Mouse (Mus musculus): ENCODE data around the gene Slc17a4. TPM values are rescaled to one million over a fixed set of nuclear protein-coding genes. Genes with fewer than 3 reads are reported as not detected.

The Slc17a4 gene
- polyA plus RNA-seq (2012; rRNA removed): 6.5 and 39.9 TPM in 2 replicates

GRCm38 (mm10) chr13:23914376-23915167 lies at the start of gene Slc17a4:
Gene Slc17a4, minus strand, starts transcription at chr13:23915009.
- peak within 1 kb of the TSS; percentile 92 for H3K27ac ChIP-seq (ENCODE audit: insufficient read depth, low read depth, low read length)
- peak within 1 kb of the TSS; percentile 54 for H3K4me3 ChIP-seq (ENCODE audit: low read depth, low read length)
- H3K4me1 ChIP-seq (ENCODE audit: control insufficient read depth, insufficient read depth, insufficient read length, low read length): peaks cover 29% of the 10 kb centered on the region
- TF ChIP-seq POLR2A (IDR thresholded peaks at IDR 0.05; ENCODE audit: low read depth, low read length): peak; percentile 27; the same call in 1 of the 2 replicates
- no peak for TF ChIP-seq CTCF (IDR thresholded peaks at IDR 0.05; ENCODE audit: extremely low read depth, insufficient read length, insufficient replicate concordance, low read depth, low read length)
- no peaks in the 10 kb centered on the region for H3K36me3 ChIP-seq (ENCODE audit: control insufficient read depth, insufficient read depth, low read length)
- WGBS: 20% methylated on average over 9 of the region's 9 CpGs
- H3K27me3 ChIP-seq (ENCODE audit: control insufficient read depth, insufficient read depth, low read length): no peaks in the 10 kb centered on the region

- no peak overlapping the region for H3K27ac ChIP-seq (ENCODE audit: insufficient read depth, low read depth, low read length)
- H3K27me3 ChIP-seq (ENCODE audit: control insufficient read depth, insufficient read depth, low read length): no peaks in the 10 kb centered on the region
- TF ChIP-seq POLR2A (IDR thresholded peaks at IDR 0.05; ENCODE audit: low read depth, low read length) (no peak), CTCF (IDR thresholded peaks at IDR 0.05; ENCODE audit: extremely low read depth, insufficient read length, insufficient replicate concordance, low read depth, low read length) (no peak)
- no peaks in the 10 kb centered on the region for H3K4me1 ChIP-seq (ENCODE audit: control insufficient read depth, insufficient read depth, insufficient read length, low read length)
- 19% methylated on average over 2 of the region's 2 CpGs for WGBS
- H3K4me3 ChIP-seq (ENCODE audit: low read depth, low read length): no peak overlapping the region
- no peaks in the 10 kb centered on the region for H3K36me3 ChIP-seq (ENCODE audit: control insufficient read depth, insufficient read depth, low read length)
Measured at GRCm38 (mm10) chr13:23959776-23960175, 45.0 kb upstream of the Slc17a4 start.

GRCm38 (mm10) chr13:23950928-23951327 lies 36.1 kb upstream of the Slc17a4 start:
- 41% methylated on average over 3 of the region's 3 CpGs for WGBS

GRCm38 (mm10) chr13:23949484-23950246 lies 34.9 kb upstream of the Slc17a4 start:
- Histone ChIP-seq H3K36me3 (ENCODE audit: control insufficient read depth, insufficient read depth, low read length) (no peaks in the 10 kb centered on the region), H3K27me3 (ENCODE audit: control insufficient read depth, insufficient read depth, low read length) (no peaks in the 10 kb centered on the region), H3K4me1 (ENCODE audit: control insufficient read depth, insufficient read depth, insufficient read length, low read length) (no peaks in the 10 kb centered on the region; the same call in 1 of the 2 replicates), H3K4me3 (ENCODE audit: low read depth, low read length) (no peak overlapping the region), H3K27ac (ENCODE audit: insufficient read depth, low read depth, low read length) (no peak overlapping the region)
- TF ChIP-seq POLR2A (IDR thresholded peaks at IDR 0.05; ENCODE audit: low read depth, low read length): no peak
- TF ChIP-seq CTCF (IDR thresholded peaks at IDR 0.05; ENCODE audit: extremely low read depth, insufficient read length, insufficient replicate concordance, low read depth, low read length): no peak
- 80% methylated on average over 14 of the region's 14 CpGs for WGBS

More at GRCm38 (mm10) chr13:23950928-23951327, 36.1 kb upstream of the Slc17a4 start:
- Histone ChIP-seq H3K27ac (ENCODE audit: insufficient read depth, low read depth, low read length) (no peak overlapping the region), H3K27me3 (ENCODE audit: control insufficient read depth, insufficient read depth, low read length) (no peaks in the 10 kb centered on the region), H3K4me3 (ENCODE audit: low read depth, low read length) (no peak overlapping the region), H3K4me1 (ENCODE audit: control insufficient read depth, insufficient read depth, insufficient read length, low read length) (no peaks in the 10 kb centered on the region; the same call in 1 of the 2 replicates), H3K36me3 (ENCODE audit: control insufficient read depth, insufficient read depth, low read length) (no peaks in the 10 kb centered on the region)
- peak; percentile 51; the same call in 1 of the 2 replicates for TF ChIP-seq CTCF (IDR thresholded peaks at IDR 0.05; ENCODE audit: extremely low read depth, insufficient read length, insufficient replicate concordance, low read depth, low read length)
- no peak for TF ChIP-seq POLR2A (IDR thresholded peaks at IDR 0.05; ENCODE audit: low read depth, low read length)

GRCm38 (mm10) chr13:23946254-23946653 lies 31.4 kb upstream of the Slc17a4 start:
- Histone ChIP-seq H3K27me3 (ENCODE audit: control insufficient read depth, insufficient read depth, low read length) (no peaks in the 10 kb centered on the region), H3K4me1 (ENCODE audit: control insufficient read depth, insufficient read depth, insufficient read length, low read length) (no peaks in the 10 kb centered on the region), H3K36me3 (ENCODE audit: control insufficient read depth, insufficient read depth, low read length) (no peaks in the 10 kb centered on the region), H3K4me3 (ENCODE audit: low read depth, low read length) (no peak overlapping the region), H3K27ac (ENCODE audit: insufficient read depth, low read depth, low read length) (no peak overlapping the region)
- WGBS: 84% methylated on average over 2 of the region's 2 CpGs
- no peak for TF ChIP-seq CTCF (IDR thresholded peaks at IDR 0.05; ENCODE audit: extremely low read depth, insufficient read length, insufficient replicate concordance, low read depth, low read length)
- no peak for TF ChIP-seq POLR2A (IDR thresholded peaks at IDR 0.05; ENCODE audit: low read depth, low read length)

GRCm38 (mm10) chr13:23942861-23943260 lies 28.1 kb upstream of the Slc17a4 start:
- H3K4me3 ChIP-seq (ENCODE audit: low read depth, low read length): no peak overlapping the region
- TF ChIP-seq POLR2A (IDR thresholded peaks at IDR 0.05; ENCODE audit: low read depth, low read length): no peak
- TF ChIP-seq CTCF (IDR thresholded peaks at IDR 0.05; ENCODE audit: extremely low read depth, insufficient read length, insufficient replicate concordance, low read depth, low read length): no peak
- no peaks in the 10 kb centered on the region for H3K27me3 ChIP-seq (ENCODE audit: control insufficient read depth, insufficient read depth, low read length)
- no peaks in the 10 kb centered on the region for H3K36me3 ChIP-seq (ENCODE audit: control insufficient read depth, insufficient read depth, low read length)
- no peak overlapping the region for H3K27ac ChIP-seq (ENCODE audit: insufficient read depth, low read depth, low read length)
- no peaks in the 10 kb centered on the region for H3K4me1 ChIP-seq (ENCODE audit: control insufficient read depth, insufficient read depth, insufficient read length, low read length)
- WGBS: 59% methylated on average over 2 of the region's 2 CpGs

GRCm38 (mm10) chr13:23940291-23940690 lies 25.5 kb upstream of the Slc17a4 start:
- 84% methylated on average over 6 of the region's 6 CpGs for WGBS
- Histone ChIP-seq H3K27me3 (ENCODE audit: control insufficient read depth, insufficient read depth, low read length) (no peaks in the 10 kb centered on the region), H3K27ac (ENCODE audit: insufficient read depth, low read depth, low read length) (no peak overlapping the region), H3K4me1 (ENCODE audit: control insufficient read depth, insufficient read depth, insufficient read length, low read length) (no peaks in the 10 kb centered on the region), H3K36me3 (ENCODE audit: control insufficient read depth, insufficient read depth, low read length) (no peaks in the 10 kb centered on the region), H3K4me3 (ENCODE audit: low read depth, low read length) (no peak overlapping the region)
- TF ChIP-seq POLR2A (IDR thresholded peaks at IDR 0.05; ENCODE audit: low read depth, low read length) (no peak), CTCF (IDR thresholded peaks at IDR 0.05; ENCODE audit: extremely low read depth, insufficient read length, insufficient replicate concordance, low read depth, low read length) (no peak)

Measured in small intestine, adult 2 months (tissue).